Mouse (Mus musculus): ENCODE results near the gene Adarb2. TPM values are rescaled to one million over a fixed set of nuclear protein-coding genes. Genes with fewer than 3 reads are reported as not detected.

The Adarb2 gene
- polyA plus RNA-seq, 1 experiment: not detected

GRCm38 (mm10) chr13:8365523-8365922 lies 162.9 kb downstream of the Adarb2 start:
- H3K27ac ChIP-seq (ENCODE audit: insufficient read depth, low read length): no peak overlapping the region
- no peak for TF ChIP-seq CTCF (IDR thresholded peaks at IDR 0.05; ENCODE audit: borderline replicate concordance, insufficient read depth, low read length)
- no peak for TF ChIP-seq POLR2A (IDR thresholded peaks at IDR 0.05; ENCODE audit: low read depth, low read length)
- H3K4me1 ChIP-seq (ENCODE audit: control insufficient read depth, insufficient read depth, low read length): no peaks in the 10 kb centered on the region
- no peak overlapping the region for H3K4me3 ChIP-seq (ENCODE audit: insufficient read depth, low read length)

DNA sequence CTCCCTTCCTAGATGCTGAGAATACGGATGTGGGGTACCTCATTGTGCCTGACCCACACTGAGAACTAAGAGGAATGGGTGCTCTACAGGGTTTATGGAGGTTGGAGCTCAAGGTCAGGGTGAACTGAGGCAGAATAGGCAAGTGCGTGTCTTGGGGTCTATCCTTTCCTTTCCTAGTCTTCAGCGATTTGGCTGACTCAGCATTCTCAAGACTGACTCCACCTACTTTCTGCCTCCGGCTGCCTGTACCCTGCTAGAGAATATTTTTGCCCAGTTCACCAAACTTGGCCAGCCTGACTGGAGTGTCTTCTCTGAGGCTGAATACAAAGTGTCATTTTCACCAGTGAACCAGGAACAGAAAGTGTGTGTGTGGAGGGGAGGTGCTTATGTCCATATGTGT lies 163.4 kb downstream of the Adarb2 start:
- Histone ChIP-seq H3K4me1 (ENCODE audit: control insufficient read depth, insufficient read depth, low read length) (no peaks in the 10 kb centered on the region), H3K27ac (ENCODE audit: insufficient read depth, low read length) (no peak overlapping the region)
- no peak for TF ChIP-seq POLR2A (IDR thresholded peaks at IDR 0.05; ENCODE audit: low read depth, low read length)
- no peak for TF ChIP-seq CTCF (IDR thresholded peaks at IDR 0.05; ENCODE audit: borderline replicate concordance, insufficient read depth, low read length)

GRCm38 (mm10) chr13:8369868-8370387 lies 167.3 kb downstream of the Adarb2 start:
- Histone ChIP-seq H3K4me3 (ENCODE audit: insufficient read depth, low read length) (no peak overlapping the region), H3K4me1 (ENCODE audit: control insufficient read depth, insufficient read depth, low read length) (no peaks in the 10 kb centered on the region), H3K27ac (ENCODE audit: insufficient read depth, low read length) (no peak overlapping the region)
- TF ChIP-seq POLR2A (IDR thresholded peaks at IDR 0.05; ENCODE audit: low read depth, low read length): no peak
- no peak for TF ChIP-seq CTCF (IDR thresholded peaks at IDR 0.05; ENCODE audit: borderline replicate concordance, insufficient read depth, low read length)

More for the DNA sequence above, 163.4 kb downstream of the Adarb2 start:
- H3K4me3 ChIP-seq (ENCODE audit: insufficient read depth, low read length): no peak overlapping the region

DNA sequence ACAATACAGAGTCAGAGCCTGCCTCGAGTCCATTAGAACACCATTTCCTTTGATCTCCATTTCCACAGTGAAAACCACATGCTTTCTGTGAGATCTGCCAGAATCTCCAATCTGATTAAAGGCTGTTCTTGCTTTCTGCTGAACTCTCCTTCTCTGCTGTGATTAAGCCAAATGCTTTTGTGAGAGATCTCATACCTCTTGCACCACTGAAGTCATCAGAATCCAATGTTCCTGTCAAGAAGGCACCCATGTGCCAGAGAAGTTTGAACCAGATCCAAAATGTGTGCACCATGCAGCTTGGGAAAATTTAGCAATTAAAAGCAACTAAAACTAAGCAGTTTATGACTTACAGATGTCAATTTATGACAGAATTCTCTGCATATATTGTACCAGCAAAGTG lies 185.9 kb downstream of the Adarb2 start:
- Histone ChIP-seq H3K27ac (ENCODE audit: insufficient read depth, low read length) (no peak overlapping the region), H3K4me1 (ENCODE audit: control insufficient read depth, insufficient read depth, low read length) (no peaks in the 10 kb centered on the region), H3K4me3 (ENCODE audit: insufficient read depth, low read length) (no peak overlapping the region)
- no peak for TF ChIP-seq POLR2A (IDR thresholded peaks at IDR 0.05; ENCODE audit: low read depth, low read length)
- no peak for TF ChIP-seq CTCF (IDR thresholded peaks at IDR 0.05; ENCODE audit: borderline replicate concordance, insufficient read depth, low read length)

DNA sequence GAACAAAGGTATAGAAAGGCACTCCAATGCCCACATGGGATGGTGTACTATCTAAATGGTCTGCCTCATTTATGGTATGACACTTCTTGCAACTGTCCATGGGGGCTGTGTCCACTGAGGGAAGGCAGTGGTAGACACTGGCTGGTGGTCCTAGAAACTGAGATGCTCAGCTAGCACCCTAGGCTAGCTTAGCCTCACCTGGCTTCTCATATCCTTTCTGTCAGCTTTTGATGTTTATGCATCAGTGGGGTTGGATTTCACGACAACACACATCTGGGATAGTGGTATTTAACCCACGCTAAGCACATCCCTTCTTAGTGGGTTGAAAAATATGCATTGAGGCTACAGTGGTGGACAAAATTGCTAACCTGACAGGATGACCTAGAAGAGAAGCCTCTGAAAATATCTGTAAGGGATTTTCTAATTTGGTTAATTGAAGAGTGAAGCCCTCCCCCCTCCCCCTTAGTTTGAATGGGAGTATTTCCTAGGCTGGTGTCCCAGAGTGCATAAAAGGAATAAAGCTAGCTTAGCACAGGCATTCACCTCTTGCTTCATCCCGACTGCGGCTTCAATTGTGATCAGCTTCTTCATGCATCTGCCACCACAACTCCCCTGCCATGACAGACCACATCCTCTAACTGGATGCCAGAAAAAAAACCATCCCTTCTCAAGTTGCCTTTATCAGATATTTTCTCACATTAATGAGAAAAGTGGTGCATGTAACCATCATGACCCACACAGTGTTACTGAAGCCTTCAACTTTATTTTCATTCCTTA lies 197.8 kb downstream of the Adarb2 start:
- H3K27ac ChIP-seq (ENCODE audit: insufficient read depth, low read length): no peak overlapping the region
- H3K4me1 ChIP-seq (ENCODE audit: control insufficient read depth, insufficient read depth, low read length): no peaks in the 10 kb centered on the region
- TF ChIP-seq POLR2A (IDR thresholded peaks at IDR 0.05; ENCODE audit: low read depth, low read length) (no peak), CTCF (IDR thresholded peaks at IDR 0.05; ENCODE audit: borderline replicate concordance, insufficient read depth, low read length) (no peak)
- no peak overlapping the region for H3K4me3 ChIP-seq (ENCODE audit: insufficient read depth, low read length)

GRCm38 (mm10) chr13:8402324-8402873 lies 199.7 kb downstream of the Adarb2 start:
- no peak overlapping the region for H3K27ac ChIP-seq (ENCODE audit: insufficient read depth, low read length)
- H3K4me3 ChIP-seq (ENCODE audit: insufficient read depth, low read length): no peak overlapping the region
- no peak for TF ChIP-seq CTCF (IDR thresholded peaks at IDR 0.05; ENCODE audit: borderline replicate concordance, insufficient read depth, low read length)
- TF ChIP-seq POLR2A (IDR thresholded peaks at IDR 0.05; ENCODE audit: low read depth, low read length): no peak
- H3K4me1 ChIP-seq (ENCODE audit: control insufficient read depth, insufficient read depth, low read length): no peaks in the 10 kb centered on the region

DNA sequence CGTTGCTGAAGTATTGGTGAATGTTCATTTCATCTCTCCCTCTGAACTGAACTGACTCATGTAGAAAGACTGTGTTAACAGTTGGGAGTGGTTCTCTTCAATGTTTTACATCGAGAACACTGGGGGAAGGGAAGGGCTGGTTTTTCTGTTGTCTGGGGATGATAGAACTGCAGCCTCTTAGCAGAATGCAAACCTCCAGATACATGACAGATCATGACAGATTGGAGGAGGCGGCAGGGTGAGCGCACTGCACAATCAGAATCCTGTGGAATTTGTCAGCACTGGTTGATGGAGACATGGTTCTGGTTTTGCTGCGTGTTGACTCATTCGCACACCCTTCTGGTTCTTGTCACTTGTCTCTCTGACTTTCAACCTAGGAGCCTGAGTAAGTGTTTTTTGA lies 203.4 kb downstream of the Adarb2 start:
- Histone ChIP-seq H3K4me1 (ENCODE audit: control insufficient read depth, insufficient read depth, low read length) (no peaks in the 10 kb centered on the region), H3K4me3 (ENCODE audit: insufficient read depth, low read length) (no peak overlapping the region), H3K27ac (ENCODE audit: insufficient read depth, low read length) (no peak overlapping the region)
- TF ChIP-seq POLR2A (IDR thresholded peaks at IDR 0.05; ENCODE audit: low read depth, low read length) (no peak), CTCF (IDR thresholded peaks at IDR 0.05; ENCODE audit: borderline replicate concordance, insufficient read depth, low read length) (no peak)

DNA sequence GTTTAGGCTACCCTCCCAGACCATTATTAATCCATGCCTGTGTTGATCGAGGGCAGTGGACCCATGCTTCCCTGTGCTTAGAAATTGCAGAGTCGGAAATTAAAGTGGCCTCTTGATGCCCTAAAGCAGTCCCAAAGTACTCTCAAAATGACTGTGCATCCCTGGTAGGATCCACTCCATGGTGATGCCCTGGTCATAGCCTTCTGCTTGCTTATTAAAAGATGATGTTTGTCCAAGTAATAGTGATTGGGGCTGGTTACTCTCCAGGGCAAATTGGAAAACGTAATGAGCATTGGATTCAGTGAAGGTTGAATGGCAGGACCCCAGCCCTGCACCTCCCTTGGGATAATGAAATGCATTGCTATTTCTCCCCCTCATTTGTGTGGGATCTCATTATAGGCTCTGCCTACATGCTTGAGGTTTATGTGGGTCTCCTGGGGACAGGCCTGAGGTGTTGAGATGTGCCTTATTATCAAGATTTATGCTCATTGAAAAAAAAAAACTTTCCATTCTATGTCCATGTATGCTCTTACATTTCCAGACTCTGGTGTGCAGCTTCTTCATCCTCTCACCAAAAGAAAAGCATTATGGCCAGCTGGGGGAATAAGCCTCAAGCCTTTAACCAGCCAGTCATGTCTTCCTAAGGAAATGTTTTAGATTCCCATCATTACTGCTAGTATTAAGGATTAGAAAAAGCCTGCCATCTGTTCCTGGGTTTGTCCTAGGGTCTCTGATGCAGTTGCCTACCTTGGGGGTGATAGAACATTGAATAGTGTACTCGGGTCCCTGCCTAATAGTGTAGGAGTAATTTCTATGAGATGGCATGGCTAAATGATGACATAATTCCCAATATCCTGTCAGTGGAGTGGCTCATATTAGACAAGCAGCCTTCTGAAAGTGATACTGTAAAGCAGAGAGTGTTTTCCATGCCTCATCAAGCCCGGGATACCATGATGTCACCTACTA lies 208.0 kb downstream of the Adarb2 start:
- no peak overlapping the region for H3K27ac ChIP-seq (ENCODE audit: insufficient read depth, low read length)
- no peak overlapping the region for H3K4me3 ChIP-seq (ENCODE audit: insufficient read depth, low read length)
- no peaks in the 10 kb centered on the region for H3K4me1 ChIP-seq (ENCODE audit: control insufficient read depth, insufficient read depth, low read length)
- TF ChIP-seq POLR2A (IDR thresholded peaks at IDR 0.05; ENCODE audit: low read depth, low read length) (no peak), CTCF (IDR thresholded peaks at IDR 0.05; ENCODE audit: borderline replicate concordance, insufficient read depth, low read length) (no peak)

DNA sequence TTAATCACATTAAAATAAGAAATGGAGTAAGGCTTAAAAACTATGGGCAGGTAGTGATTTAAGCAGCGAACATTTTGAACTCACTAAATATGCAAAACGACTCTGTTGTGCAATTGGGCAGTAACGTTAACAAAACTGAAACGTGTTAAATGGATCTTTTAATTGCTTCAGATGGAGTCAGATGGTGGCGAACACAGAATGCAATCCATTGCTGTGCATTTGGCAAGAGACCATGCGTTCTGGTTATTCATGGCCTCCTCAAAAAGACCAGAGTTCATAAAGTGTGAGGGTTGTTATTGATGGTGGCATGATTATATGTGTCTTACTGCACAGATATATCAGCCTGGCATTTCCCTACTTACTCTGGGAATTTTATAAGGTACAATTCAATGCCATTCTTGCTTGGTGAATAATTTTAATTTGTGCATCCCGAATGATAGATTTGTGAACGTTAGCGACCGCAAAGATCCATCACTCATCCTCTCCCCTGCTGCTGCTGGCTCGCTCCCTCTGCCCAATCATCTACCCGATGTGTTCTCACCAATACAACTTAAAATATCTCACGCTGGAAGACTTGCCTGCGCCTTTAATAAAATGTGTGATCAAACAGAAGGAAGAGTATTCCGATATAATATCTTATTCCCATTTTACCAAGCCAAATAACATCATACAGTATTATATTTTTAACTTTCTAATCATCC lies 221.5 kb downstream of the Adarb2 start:
- no peak overlapping the region for H3K4me3 ChIP-seq (ENCODE audit: insufficient read depth, low read length)
- TF ChIP-seq POLR2A (IDR thresholded peaks at IDR 0.05; ENCODE audit: low read depth, low read length): no peak
- no peak for TF ChIP-seq CTCF (IDR thresholded peaks at IDR 0.05; ENCODE audit: borderline replicate concordance, insufficient read depth, low read length)
- H3K4me1 ChIP-seq (ENCODE audit: control insufficient read depth, insufficient read depth, low read length): no peaks in the 10 kb centered on the region
- no peak overlapping the region for H3K27ac ChIP-seq (ENCODE audit: insufficient read depth, low read length)

Measured in embryonic fibroblast, embryonic 13.5 days (primary cell).